Mouse (Mus musculus) CD4-positive, CD25-positive, alpha-beta regulatory T cell, adult 4 months (primary cell): ENCODE data around the gene Tanc2. TPM values are rescaled to one million over a fixed set of nuclear protein-coding genes. Genes with fewer than 3 reads are reported as not detected.

ENCODE experiments used
- ATAC-seq: one replicate; pipeline ENCODE4 v1.8.0; 2017
- polyA plus RNA-seq, 2 experiments: library from polyadenylated mRNA; unstranded; fragments of 100-300 nt; shearing (Covaris generic); gene quantifications; one replicate each; pipeline ENCODE4 v1.2.1; 2017

Tanc2 gene
- polyA plus RNA-seq, 2 experiments from 2014 or later: 0.98 to 1.1 TPM

- no peak for ATAC-seq
These were observed 338.4 kb downstream of the Tanc2 start for GRCm38 (mm10) chr11:105928171-105928570.

- no peak for ATAC-seq
These were observed 341.6 kb downstream of the Tanc2 start for GRCm38 (mm10) chr11:105931380-105931779.

GRCm38 (mm10) chr11:105933746-105934145, 344.0 kb downstream of the Tanc2 start:
- no peak for ATAC-seq

GRCm38 (mm10) chr11:105934303-105934711, 344.5 kb downstream of the Tanc2 start:
- no peak for ATAC-seq

GRCm38 (mm10) chr11:105934816-105935215, 345.0 kb downstream of the Tanc2 start:
- no peak for ATAC-seq

- ATAC-seq: no peak
These were observed 345.7 kb downstream of the Tanc2 start for GRCm38 (mm10) chr11:105935496-105935895.

- ATAC-seq: no peak
These were observed 346.4 kb downstream of the Tanc2 start for GRCm38 (mm10) chr11:105936200-105936599.

GRCm38 (mm10) chr11:105936974-105937373, 347.2 kb downstream of the Tanc2 start:
- no peak for ATAC-seq

- no peak for ATAC-seq
These were observed 349.0 kb downstream of the Tanc2 start for GRCm38 (mm10) chr11:105938771-105939170.

GRCm38 (mm10) chr11:105941973-105942372, 352.2 kb downstream of the Tanc2 start:
- ATAC-seq: no peak

GRCm38 (mm10) chr11:105943133-105944102, 353.6 kb downstream of the Tanc2 start:
- no peak for ATAC-seq

- ATAC-seq: peak; percentile 62
These were observed 354.4 kb downstream of the Tanc2 start for GRCm38 (mm10) chr11:105944126-105944621.

GRCm38 (mm10) chr11:105944770-105945672, 355.2 kb downstream of the Tanc2 start:
- ATAC-seq: no peak

- peak; percentile 53 for ATAC-seq
These were observed 356.9 kb downstream of the Tanc2 start for GRCm38 (mm10) chr11:105946694-105947154.

GRCm38 (mm10) chr11:105948255-105948654, 358.5 kb downstream of the Tanc2 start:
- no peak for ATAC-seq

- no peak for ATAC-seq
These were observed 360.7 kb downstream of the Tanc2 start for GRCm38 (mm10) chr11:105950519-105950918.

- ATAC-seq: no peak
These were observed 361.8 kb downstream of the Tanc2 start for GRCm38 (mm10) chr11:105951601-105952044.

GRCm38 (mm10) chr11:105952111-105952510, 362.3 kb downstream of the Tanc2 start:
- no peak for ATAC-seq

- ATAC-seq: no peak
These were observed 363.2 kb downstream of the Tanc2 start, which contains the start of gene Cyb561 for GRCm38 (mm10) chr11:105952911-105953386. Cyb561 (minus strand) TSS chr11:105953336.

- ATAC-seq: no peak
These were observed 363.6 kb downstream of the Tanc2 start for GRCm38 (mm10) chr11:105953402-105953801.

- ATAC-seq: no peak
These were observed 366.1 kb downstream of the Tanc2 start for GRCm38 (mm10) chr11:105955815-105956430.

GRCm38 (mm10) chr11:105957501-105957900, 367.7 kb downstream of the Tanc2 start:
- ATAC-seq: no peak
